Mouse (Mus musculus): ENCODE data around the gene Ramp2. TPM values are rescaled to one million over a fixed set of nuclear protein-coding genes. Genes with fewer than 3 reads are reported as not detected.

Gene Ramp2
- polyA plus RNA-seq, 1 experiment, result 0.32 TPM

- Histone ChIP-seq H3K9me3 (peaks cover 8% of the 10 kb centered on the region), H3K36me3 (replicated peaks; ENCODE audit: low read length) (no peaks in the 10 kb centered on the region), H3K4me3 (replicated peaks) (no peak overlapping the region), H3K27me3 (replicated peaks) (peaks cover 13% of the 10 kb centered on the region), H3K4me1 (peaks cover 7% of the 10 kb centered on the region; the same call in 1 of the 2 replicates)
- no peak for TF ChIP-seq FLI1 (IDR thresholded peaks at IDR 0.05; ENCODE audit: low read length)
These were observed 61.9 kb downstream of the Ramp2 start for GRCm38 (mm10) chr11:101307744-101308143.

Other genes with a start within 250 kb of the Ramp2 start
- gene Atp6v0a1, start 236.6 kb upstream of the Ramp2 start, polyA plus RNA-seq (2012; ENCODE audit: insufficient read depth, low replicate concordance), result 90.5 and 153 TPM in 2 replicates
- gene Naglu, start 176.0 kb upstream of the Ramp2 start, polyA plus RNA-seq (2012; ENCODE audit: insufficient read depth, low replicate concordance), result 30.7 and 32.1 TPM in 2 replicates
- 3.5 and 5.8 TPM in 2 replicates for gene Hsd17b1, start 167.6 kb upstream of the Ramp2 start, polyA plus RNA-seq (2012; ENCODE audit: insufficient read depth, low replicate concordance)
- gene Coasy, start 163.5 kb upstream of the Ramp2 start, polyA plus RNA-seq (2012; ENCODE audit: insufficient read depth, low replicate concordance), result 17.7 and 36.8 TPM in 2 replicates
- gene Mlx, start 158.8 kb upstream of the Ramp2 start, polyA plus RNA-seq (2012; ENCODE audit: insufficient read depth, low replicate concordance), result 2.8 and 12.4 TPM in 2 replicates
- 10.4 TPM in 1 of 2 replicates, not detected in the other for gene Psmc3ip, start 150.6 kb upstream of the Ramp2 start, polyA plus RNA-seq (2012; ENCODE audit: insufficient read depth, low replicate concordance)
- gene Retreg3, start 126.1 kb upstream of the Ramp2 start, polyA plus RNA-seq (2012; ENCODE audit: insufficient read depth, low replicate concordance), result 1.6 and 6.2 TPM in 2 replicates
- gene Tubg1, start 126.1 kb upstream of the Ramp2 start, polyA plus RNA-seq (2012; ENCODE audit: insufficient read depth, low replicate concordance), result 63.2 and 80.7 TPM in 2 replicates
- gene Tubg2, start 90.1 kb upstream of the Ramp2 start, polyA plus RNA-seq (2012; ENCODE audit: insufficient read depth, low replicate concordance), result not detected in 2 replicates
- 0.72 and 0.89 TPM in 2 replicates for gene Cntnap1, start 75.5 kb upstream of the Ramp2 start, polyA plus RNA-seq (2012; ENCODE audit: insufficient read depth, low replicate concordance)
- 2.3 and 6.6 TPM in 2 replicates for gene Plekhh3, start 74.7 kb upstream of the Ramp2 start, polyA plus RNA-seq (2012; ENCODE audit: insufficient read depth, low replicate concordance)
- 0.13 TPM in 1 of 2 replicates, not detected in the other for gene Ccr10, start 70.6 kb upstream of the Ramp2 start, polyA plus RNA-seq (2012; ENCODE audit: insufficient read depth, low replicate concordance)
- 0.65 and 2.0 TPM in 2 replicates for gene Ezh1, start 19.6 kb upstream of the Ramp2 start, polyA plus RNA-seq (2012; ENCODE audit: insufficient read depth, low replicate concordance)
- gene Vps25, start 7.7 kb downstream of the Ramp2 start, polyA plus RNA-seq (2012; ENCODE audit: insufficient read depth, low replicate concordance), result 100 and 168 TPM in 2 replicates
- 37.7 and 87.0 TPM in 2 replicates for gene Wnk4, start 14.5 kb downstream of the Ramp2 start, polyA plus RNA-seq (2012; ENCODE audit: insufficient read depth, low replicate concordance)
- gene Cntd1, start 33.0 kb downstream of the Ramp2 start, polyA plus RNA-seq (2012; ENCODE audit: insufficient read depth, low replicate concordance), result not detected in 2 replicates
- 9.9 and 21.1 TPM in 2 replicates for gene Coa3, start 33.1 kb downstream of the Ramp2 start, polyA plus RNA-seq (2012; ENCODE audit: insufficient read depth, low replicate concordance)
- gene Becn1, start 56.3 kb downstream of the Ramp2 start, polyA plus RNA-seq (2012; ENCODE audit: insufficient read depth, low replicate concordance), result 43.7 and 96.0 TPM in 2 replicates
- 32.6 and 45.1 TPM in 2 replicates for gene Psme3, start 70.2 kb downstream of the Ramp2 start, polyA plus RNA-seq (2012; ENCODE audit: insufficient read depth, low replicate concordance)
- gene Aoc2, start 79.0 kb downstream of the Ramp2 start, polyA plus RNA-seq (2012; ENCODE audit: insufficient read depth, low replicate concordance), result 2.0 and 2.9 TPM in 2 replicates
- gene Aoc3, start 84.6 kb downstream of the Ramp2 start, polyA plus RNA-seq (2012; ENCODE audit: insufficient read depth, low replicate concordance), result not detected in 2 replicates
- not detected in 2 replicates for gene G6pc, start 121.5 kb downstream of the Ramp2 start, polyA plus RNA-seq (2012; ENCODE audit: insufficient read depth, low replicate concordance)
- gene Aarsd1, start 171.6 kb downstream of the Ramp2 start, polyA plus RNA-seq (2012; ENCODE audit: insufficient read depth, low replicate concordance), result 5.7 and 39.7 TPM in 2 replicates
- not detected in 2 replicates for gene Gm27029, start 178.8 kb downstream of the Ramp2 start, polyA plus RNA-seq (2012; ENCODE audit: insufficient read depth, low replicate concordance)
- 3.1 TPM in 1 of 2 replicates, not detected in the other for gene Rundc1, start 179.1 kb downstream of the Ramp2 start, polyA plus RNA-seq (2012; ENCODE audit: insufficient read depth, low replicate concordance)
- 2.8 TPM in 1 of 2 replicates, not detected in the other for gene Ptges3l, start 179.3 kb downstream of the Ramp2 start, polyA plus RNA-seq (2012; ENCODE audit: insufficient read depth, low replicate concordance)
- 250 and 697 TPM in 2 replicates for gene Rpl27, start 196.3 kb downstream of the Ramp2 start, polyA plus RNA-seq (2012; ENCODE audit: insufficient read depth, low replicate concordance)
- gene Ifi35, start 202.4 kb downstream of the Ramp2 start, polyA plus RNA-seq (2012; ENCODE audit: insufficient read depth, low replicate concordance), result 5.7 and 15.6 TPM in 2 replicates
- 2.6 and 2.9 TPM in 2 replicates for gene Rnd2, start 219.0 kb downstream of the Ramp2 start, polyA plus RNA-seq (2012; ENCODE audit: insufficient read depth, low replicate concordance)
- gene Vat1, start 220.2 kb downstream of the Ramp2 start, polyA plus RNA-seq (2012; ENCODE audit: insufficient read depth, low replicate concordance), result 47.7 and 94.2 TPM in 2 replicates

Data from megakaryocyte, embryonic 14.5 days (primary cell).